Mouse (Mus musculus) right cerebral cortex, postnatal 36 days (tissue): ENCODE measurements around the gene Rtl6.

Experiments used
- DNase-seq, 2 experiments: peaks; one replicate each; pipeline ENCODE4 v3.0.0; 2022; ENCODE audit warnings: low spot score in 2 of 2, mixed read lengths in 1 of 2

Rtl6 gene

DNA sequence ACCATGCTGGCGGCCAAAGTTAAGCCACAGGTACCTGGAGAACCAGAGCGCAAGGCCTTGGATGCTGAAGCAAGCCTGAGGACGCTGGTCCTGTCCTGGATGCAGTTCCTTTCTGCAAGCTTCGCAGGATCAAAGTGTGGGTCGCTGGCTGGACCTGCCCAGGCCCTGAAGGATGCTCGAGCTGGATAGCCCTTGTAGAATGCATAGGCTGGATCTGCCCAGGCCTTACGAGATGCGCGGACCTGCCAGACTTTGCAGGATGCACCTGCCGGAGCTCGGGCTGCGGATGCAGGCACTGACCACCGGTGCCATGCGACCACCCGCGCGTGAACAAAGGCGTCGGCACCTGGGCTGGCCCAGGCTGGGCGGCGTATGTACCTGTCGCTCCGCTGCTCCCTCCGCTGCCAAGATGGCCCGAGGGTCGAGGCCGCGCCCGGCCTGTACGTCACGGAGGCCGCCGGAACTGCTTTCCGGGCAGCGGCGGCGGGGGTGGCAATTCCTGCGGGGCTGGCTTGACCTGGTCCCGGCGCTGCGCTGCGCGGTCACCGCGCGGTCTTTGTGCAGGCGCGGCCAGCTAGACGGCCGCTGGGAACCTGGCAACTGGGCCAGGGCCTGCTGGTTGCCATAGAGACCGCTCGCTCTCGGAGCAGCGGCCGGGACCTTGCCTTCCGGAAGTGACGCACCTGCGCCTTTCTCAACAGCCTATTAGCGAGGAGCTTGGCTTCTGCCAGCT lies at the start of gene Rtl6:
Rtl6 (minus strand) TSS at position 635 of the 733 bp plus-strand sequence.
- DNase-seq = peak; percentile 89

DNA sequence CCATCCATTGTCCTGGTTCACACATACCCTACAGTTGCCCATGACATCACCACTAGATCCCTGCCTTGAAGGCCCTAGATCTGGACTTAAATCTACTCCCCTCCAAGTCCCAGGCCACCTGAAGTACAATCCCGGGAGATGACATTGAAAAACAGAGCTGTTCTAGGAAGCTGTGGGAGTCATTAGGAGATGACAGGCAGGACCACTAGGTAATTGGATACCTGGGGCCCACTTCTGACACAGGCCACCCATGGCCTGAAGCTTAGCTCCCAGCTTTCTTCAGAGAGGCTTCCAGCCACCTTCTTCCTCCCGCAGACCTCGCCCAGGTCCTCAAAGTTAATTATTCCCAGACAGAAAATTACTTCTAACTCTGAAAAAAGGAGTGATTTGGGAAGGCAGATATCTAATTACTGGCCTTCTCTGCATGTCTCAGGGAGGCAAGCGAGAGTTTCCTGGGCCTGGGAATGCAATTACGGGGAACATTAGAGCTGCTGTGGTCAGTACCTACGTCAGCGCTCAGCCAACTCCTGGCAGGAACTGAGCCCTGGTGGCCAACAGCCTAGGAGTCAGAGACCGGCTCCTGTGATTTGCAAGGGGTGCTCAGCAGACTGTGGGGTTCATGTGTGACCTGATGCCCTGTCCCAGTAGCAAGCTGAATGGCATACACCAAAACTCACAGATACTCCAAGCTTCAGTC lies 45.8 kb upstream of the Rtl6 start:
- DNase-seq = no peak

DNA sequence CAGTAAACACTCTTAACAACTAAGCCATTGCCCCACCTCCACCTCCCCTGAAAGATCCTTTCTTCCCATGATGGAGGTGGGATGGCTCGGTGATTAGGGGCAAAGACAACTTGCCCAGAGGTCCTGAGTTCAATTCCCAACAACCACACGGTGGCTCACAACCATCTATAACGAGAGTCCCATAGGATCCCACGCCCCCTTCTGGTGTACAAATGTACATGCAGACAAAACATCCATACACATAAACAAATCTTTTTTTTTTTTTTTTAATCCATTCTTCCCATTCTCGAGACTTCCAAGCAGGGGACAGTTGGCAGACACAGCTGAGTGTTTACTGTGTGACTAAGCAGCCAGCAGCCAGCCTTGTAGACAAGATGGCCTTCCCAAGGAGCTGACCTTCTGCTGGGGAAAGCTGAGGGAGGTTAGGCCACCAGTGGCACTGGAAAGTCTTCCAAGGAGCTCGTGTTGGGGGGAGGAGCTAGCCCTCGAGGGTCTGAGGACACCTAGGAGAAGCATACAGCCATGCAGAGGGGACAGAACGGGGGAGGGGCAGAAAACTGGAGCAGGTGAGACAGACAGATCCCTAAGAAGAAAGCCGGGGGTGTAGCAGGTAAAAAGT lies 43.5 kb upstream of the Rtl6 start:
- no peak for DNase-seq

DNA sequence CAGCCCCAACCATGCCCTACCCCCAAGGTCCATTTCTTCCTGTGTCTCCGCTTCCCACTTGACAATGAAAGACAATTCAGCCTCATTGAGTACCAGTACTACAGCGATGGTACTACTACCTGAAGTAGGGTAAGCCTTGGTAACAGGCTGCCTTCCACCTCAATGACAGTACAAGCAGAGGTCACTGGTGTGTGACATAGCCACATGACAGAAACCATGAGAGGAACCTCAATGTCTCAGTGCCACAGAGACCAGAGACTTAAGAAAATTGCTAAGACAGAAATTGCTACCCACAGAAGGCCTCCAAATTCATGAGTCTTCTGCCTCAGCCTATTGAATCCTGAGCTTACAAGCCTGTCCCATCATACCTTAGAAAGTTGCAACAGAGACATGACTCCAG lies 41.3 kb upstream of the Rtl6 start:
- DNase-seq = no peak

DNA sequence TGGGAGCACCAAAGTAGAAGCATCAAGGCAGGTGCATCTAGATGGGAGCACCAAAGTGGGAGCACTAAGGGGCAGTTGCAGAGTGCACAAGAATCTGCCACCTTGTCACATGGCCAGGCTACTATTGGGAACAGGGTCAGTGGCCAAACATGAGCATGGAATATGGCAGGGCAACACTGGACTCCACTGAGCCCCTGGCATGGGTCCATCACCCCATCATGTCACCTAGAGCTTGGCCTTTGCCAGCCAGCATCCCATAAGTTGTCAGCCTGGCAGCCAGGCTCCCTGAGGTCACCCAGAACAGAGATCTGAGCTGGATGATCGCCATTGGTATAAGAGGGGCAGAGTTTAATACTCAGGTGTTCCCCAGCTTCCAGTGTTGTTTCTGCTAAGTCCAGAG lies 40.2 kb upstream of the Rtl6 start:
- DNase-seq = no peak

DNA sequence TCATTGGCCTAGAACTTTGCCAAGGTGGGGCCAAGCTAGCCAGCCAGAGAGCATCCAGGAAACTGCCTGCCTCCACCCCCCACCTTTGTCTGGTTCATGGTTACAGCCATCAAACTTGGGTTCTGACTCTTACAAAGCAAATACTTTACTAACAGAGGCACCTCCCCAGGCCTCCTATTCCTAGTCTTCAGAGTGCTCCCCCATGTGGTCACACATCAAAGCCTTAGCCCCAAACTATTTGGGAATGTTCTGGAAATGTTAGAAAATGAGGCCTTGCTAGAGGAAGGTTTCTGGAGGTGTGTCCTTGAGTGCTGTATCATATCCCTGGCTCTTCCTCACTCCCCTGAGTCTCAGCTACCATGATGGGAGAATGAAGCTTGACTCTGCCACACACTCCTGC lies 39.4 kb upstream of the Rtl6 start:
- DNase-seq = no peak

DNA sequence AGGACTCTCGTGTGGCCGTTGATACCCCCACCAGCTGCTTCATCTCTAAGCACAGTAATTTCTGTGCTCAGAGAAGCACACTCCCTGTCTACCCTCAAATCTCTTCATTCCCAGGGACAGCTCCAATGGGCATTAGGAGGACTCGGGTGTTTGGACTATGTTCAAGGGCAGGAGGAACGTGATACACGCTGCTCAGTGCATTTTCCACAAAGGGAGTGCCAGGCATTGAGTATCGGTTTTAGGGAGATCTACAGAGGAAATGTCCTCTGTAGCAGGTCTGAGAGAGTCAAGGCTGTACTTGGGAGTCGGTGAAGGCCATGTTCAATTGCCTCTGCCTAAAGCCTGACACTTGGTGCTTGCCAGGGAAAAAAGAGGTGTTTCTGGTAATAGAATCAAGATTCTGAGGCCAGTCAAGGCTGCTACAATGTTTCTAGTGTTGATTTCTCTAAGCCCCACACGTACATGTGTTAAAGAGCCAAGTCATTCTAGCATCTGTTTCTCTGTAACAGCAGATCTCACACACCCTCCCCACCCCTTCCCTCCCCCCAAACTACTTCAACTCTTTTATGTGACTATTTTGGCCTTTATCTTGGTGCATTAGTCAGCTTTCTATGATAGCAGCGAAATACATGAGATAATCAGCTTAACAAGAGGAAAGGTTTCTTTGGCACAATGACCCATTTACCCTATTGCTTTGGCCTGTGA lies 37.8 kb upstream of the Rtl6 start:
- DNase-seq = no peak

DNA sequence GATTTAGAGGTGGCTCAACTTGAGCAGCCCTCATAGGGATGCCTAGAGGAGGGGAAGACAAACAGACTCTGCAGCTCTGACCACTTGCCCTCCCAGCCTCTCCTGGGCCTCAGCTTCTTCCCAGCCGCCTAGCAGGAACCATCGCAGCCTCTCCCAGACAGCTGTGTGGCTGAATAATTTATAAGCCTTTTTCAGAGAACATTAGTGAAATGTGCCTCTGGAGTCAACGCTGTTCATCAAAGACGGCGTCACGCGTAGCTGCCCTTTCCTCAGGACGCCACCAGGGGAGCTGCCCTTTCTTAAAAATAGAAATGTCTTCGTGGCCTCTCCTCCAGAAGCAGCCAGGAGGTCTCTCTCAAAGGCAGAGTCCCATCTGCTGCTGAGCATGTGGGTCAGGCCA lies 35.9 kb upstream of the Rtl6 start:
- no peak for DNase-seq

DNA sequence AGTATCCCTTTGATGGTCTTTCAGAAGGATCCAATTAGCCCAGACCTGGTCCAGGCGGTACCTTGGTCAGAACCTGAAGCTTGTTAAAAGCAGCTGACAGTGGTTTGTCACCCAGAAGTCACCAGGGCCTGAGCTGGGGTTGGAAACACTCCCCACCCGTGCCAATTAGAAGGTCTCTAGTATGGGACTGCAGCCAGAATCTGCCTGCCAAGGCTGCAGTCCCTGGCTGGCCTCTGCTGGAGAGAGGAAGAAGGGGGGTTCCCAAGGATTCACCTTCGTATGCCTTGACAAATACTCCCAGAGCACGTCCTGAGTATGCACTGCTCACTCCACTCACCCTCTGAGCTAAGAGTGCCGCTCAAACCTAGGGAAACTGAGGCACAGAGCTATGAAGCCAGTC lies 34.6 kb upstream of the Rtl6 start:
- DNase-seq = no peak

DNA sequence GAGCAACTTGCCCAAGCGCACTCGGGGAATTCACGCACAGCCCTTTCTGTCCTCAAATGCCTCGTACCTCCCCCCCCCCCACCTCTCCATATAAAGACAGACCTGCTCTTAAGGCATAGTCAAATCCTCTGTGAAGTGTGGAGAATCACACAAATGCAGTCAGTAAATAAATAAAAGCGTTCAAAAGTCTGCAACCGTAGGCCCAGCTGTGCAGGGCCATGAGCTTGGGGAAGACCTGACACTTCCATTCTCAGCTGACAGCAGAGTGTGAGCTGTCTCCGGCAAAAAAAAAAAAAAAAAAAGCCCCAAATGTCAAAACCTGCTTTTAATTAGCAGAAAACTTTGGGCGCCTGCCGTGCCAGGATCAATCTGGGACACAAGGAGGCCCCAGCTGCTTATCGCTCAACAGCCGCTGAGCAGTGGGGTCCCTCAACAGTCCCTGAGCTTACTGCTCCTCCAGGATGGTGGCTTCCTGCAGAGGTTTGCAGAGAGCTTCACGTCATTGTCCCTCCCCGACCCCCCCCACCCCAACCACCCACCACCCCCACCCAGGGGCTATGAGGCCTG lies 34.0 kb upstream of the Rtl6 start:
- no peak for DNase-seq

DNA sequence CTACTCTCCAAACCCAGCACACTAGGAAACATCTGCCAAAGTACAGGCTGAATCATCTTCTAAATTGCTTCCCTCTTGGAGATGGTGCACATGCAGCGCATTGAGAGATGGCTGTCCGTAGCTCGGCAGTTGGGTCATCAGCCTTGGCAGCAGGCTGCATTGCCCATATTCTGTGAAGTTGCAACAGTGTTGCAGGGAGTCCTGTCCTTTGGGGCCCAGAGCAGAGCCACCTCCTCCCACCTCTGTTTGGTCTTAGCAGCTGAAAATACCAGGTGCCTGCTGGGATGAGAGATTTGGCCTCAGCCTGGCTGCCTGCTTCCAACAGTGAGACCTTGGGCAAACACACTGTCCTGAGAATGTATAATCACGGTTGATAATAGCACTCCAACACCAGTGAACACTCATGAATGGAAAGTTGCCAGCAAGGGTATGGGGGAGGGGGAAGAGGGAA lies 30.8 kb upstream of the Rtl6 start:
- DNase-seq = no peak

DNA sequence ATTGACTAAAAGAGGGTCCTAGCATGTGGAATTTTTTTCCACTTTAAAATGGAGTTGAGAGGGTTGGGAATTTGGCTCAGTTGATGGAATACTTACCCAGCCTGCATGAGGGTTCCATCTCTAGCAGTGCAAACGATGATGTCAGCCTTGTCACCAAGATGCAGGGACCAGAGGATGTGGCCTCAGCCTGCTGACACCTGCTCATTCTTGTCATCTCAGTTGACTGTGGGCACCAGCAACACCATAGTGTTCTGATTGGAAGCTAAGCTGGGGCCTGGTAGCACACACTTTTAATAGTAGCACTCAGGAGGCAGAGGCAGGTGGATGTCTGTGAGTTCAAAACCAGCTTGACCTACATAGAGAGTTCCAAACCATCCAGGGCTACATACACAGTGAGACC lies 21.0 kb upstream of the Rtl6 start:
- DNase-seq = no peak

DNA sequence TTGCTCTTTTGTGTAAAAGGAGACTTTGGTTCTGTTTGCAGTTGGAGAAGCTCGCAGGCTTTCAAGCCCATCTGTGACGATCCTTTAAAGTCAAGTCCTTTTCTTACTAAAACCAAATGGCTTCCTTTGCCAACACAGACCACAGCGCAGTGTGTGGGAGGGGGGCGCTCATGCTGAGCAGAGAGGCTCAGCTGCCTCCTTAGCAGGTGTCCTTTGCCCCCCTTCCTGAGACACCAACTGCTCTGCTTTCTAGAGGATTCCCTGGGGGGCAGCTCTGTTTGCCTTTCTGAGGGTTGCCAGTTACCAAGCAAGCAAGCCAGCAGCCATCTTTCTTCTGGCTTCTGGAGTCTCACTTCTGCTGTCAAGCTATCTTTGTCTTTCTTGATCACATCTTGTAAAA lies 19.4 kb upstream of the Rtl6 start:
- no peak for DNase-seq

DNA sequence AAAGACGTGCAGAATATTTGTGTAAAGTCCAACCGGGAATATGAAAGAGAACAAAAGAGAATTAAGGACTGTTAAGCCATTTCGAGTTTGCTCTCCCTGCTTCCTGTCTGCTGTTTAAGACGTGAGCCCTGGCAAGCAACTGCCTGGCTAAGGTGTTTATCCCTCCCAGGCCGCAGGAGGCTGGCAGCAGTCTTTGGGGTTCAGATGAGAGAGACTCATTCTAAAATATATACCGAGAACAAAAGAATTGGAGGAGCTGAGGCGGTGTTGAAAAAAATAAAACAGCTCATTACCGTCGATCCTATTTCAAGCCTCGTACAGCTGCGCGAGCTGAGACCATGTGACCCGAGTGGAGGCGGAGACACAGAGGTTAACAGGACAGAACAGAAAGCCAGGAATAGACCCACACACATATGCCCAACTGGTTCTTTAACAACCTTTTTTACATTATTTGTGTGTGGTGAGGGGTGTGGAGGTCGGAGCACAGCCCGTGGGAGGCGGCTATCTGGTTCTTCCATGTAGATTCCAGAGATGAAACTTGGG lies 9.0 kb upstream of the Rtl6 start:
- DNase-seq = peak in 1 of 2 experiments; percentile 14

DNA sequence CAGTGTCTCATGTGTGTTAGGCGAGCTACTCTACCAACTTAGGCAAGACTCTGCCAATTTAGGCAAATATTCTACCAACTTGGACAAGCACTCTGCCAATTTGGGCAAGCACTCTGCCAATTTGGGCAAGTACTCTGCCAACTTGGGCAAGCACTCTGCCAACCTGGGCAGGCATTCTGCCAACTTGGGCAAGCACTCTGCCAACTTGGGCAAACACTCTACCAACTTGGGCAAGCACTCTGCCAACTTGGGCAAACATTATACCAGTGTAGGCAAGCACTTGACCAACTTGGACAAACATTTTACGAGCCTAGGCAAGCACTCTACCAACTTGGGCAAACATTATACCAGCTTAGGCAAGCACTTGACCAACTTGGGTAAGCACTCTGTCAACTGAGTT lies 3.9 kb upstream of the Rtl6 start:
- DNase-seq = no peak

DNA sequence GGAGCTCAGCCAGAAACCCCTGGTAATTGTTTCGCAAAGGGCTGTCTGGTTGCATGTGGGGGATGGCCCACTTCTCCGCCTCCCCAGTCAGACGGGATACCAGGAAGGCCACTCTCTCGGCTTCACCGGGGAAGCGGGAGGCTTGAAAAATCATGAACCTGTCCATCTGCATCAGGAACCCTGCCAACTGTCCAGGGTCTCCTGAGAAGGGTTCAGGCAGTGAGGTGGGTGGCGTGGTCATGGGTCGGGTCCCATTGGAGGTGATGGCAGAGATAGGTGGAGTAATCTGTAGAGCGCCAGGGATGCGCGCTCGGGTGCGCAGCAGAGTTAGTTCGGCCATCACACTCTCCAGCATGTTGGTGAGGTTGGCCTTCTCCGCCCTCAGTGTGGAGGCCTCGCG lies 949 bp downstream of the Rtl6 start:
- DNase-seq = no peak

DNA sequence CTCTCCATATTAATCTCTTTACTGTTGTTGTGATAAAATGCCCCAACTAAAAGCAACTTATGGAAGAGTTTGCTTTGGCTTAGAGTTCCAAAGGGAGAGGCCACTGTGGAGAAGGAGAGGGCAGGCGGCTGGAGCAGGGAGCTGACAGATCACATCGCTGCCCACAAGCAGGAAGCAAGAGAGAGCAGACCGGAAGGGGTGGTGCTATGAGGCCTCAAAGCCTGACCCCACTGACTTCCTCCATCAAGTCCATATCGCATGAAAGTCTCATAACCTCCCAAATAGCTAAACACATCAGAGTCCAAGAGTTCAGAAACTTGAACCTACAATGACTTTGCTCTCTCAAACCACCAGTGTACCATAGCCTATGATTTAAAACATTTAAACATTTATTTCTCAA lies 6.6 kb downstream of the Rtl6 start:
- no peak for DNase-seq

DNA sequence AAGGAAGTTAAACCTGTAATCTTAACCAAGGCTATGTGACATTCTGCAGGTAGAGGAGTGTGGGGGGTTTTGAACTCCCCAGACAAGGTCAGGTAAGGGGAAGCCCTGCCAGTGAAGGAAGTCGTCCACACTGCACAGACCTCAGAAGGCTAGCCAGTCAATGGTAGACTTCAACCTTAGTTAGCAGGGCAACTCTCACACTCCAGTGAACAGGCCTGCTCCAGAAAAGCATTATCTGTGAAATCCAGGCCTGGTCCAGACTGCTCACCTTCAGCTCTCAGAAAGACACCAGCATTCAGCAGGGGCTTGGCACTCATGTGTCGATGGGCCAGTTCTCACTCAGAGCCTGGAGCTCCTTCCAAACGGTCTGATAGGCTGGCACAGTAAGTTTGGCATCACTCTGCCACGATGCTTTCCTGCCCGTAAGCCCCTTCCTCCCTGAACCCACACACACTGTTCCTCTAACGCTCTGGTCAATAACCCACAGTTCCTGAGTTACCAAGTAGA lies 8.3 kb downstream of the Rtl6 start:
- DNase-seq = no peak

DNA sequence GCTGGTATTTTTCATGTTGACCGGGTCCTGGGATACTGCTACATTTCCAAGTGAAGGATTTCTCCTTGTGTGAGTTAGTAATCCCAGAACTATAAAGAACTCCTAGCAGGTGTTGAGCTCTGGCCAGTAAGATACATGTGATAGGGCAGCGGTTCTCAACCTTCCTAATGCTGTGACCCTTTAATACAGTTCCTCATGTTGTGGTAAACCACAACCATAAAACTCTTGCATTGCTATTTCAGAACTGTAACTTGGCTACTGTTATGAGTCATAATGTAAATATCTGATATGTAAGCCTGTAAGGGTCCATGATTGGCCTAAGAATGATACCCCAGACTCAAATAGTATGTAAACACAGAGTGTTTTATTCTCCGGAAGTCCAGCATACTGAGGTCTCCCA lies 11.6 kb downstream of the Rtl6 start:
- no peak for DNase-seq

DNA sequence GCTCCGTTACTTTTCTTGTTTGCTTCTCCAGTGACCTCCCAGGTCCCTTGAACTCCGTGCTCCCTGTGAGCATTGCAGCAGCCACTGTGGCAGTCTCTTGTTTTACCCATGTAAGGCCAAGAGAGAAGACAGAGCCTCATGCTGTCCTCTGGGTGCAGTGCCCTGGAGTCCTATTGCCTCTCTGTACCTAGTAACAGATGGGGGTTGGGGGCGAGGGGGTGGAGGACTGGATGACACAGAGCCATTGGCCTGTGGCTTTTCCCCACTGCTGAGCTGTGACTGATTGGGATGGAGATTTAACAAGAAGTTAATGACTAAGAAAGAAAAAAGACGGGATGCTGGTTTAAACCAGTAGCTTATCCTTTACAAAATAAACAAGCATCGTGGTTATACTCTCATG lies 16.4 kb downstream of the Rtl6 start:
- DNase-seq = no peak

DNA sequence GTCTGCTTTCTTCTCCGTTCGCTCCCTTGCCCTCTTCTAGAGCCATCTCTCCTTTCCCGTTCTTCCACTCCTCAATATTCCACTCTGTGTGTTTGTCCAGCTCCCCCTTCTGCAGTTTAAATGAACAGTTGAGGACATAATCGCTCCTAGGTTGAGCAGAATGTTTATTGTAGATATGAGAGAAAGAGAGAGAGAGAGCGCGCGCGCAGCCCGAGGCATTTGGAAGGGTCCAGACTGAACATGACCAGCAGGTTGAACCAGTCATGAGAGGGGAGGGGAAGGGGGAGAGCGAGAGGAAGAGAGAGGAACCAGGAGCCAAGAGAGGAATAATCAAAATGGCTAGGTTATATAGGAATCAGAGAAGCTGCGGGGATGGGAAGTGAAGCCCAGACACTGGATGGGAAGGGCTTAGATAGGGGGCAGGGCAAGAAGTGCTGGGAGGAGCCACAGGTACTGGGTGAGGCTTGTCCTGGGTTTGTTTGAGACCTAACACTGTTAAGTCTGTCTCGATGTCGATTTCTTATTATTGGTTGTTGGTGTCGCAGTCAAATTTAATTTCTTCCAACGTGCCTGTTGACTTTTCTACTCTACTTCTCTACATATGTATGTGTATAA lies 18.5 kb downstream of the Rtl6 start:
- no peak for DNase-seq
